Mouse (Mus musculus) cerebral cortex, adult 2 months (tissue): ENCODE results near the gene Mobp.

ENCODE experiments used
- WGBS: fragments of 180-500 bp; shearing (Covaris S2); methylation state at CpG from one replicate; pipeline ENCODE4 v1.1.7; 2018; 5-methylcytosine and 5-hydroxymethylcytosine counted together

The Mobp gene

DNA sequence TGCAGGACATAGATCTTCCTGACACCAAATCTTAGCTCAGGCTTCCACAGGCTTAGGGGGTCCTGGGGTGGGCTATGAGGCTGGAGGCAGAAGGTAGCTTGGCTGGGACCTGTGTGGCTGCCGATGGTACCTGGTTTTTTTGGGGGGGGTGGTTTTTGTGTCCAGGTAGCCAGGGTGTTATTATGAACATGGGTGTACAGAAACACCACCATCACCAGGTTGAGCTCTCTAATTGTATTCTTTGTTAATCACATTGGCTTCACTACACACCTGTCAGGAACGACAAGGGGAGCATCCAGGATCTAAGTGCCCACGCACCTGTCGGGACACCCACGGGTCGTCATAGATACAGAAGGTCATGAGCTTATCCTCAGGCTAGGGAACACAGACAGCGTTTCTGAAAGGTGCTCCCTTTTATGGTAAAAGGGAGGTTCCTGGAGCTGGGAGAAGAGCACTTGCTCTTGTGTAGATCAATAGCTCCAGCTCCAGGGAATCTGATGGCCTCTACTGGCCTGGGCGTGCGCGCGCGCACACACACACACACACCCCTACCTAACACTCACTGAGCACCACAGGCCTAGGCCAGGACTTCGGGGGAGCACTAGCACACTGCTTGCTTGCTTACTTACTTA is 14.9 kb upstream of the Mobp start:
- 77% methylated on average over 13 of the region's 13 CpGs for WGBS

GRCm38 (mm10) chr9:120135454-120135853 is 14.1 kb upstream of the Mobp start:
- WGBS: 91% methylated on average over 11 of the region's 11 CpGs

DNA sequence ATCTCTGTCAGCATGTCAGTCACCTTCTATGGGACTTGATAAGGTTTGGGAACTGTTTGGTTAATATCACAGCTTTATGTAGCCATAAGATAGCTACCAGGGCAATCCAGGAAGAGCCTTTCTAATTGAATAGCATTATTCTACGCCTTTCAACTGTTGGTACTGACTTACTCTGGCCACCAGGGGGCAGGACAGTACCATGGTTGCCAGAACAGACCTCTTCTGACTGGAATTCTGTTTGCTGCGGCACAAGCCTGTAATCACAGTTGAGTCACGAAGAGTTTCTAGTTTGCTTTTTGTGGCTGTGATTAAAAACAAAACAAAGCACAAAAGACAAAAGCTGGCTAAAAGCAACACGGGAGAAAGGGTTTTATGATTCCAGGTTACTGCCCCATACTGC is 8.9 kb upstream of the Mobp start:
- WGBS: 2% methylated on average over 4 of the region's 4 CpGs

DNA sequence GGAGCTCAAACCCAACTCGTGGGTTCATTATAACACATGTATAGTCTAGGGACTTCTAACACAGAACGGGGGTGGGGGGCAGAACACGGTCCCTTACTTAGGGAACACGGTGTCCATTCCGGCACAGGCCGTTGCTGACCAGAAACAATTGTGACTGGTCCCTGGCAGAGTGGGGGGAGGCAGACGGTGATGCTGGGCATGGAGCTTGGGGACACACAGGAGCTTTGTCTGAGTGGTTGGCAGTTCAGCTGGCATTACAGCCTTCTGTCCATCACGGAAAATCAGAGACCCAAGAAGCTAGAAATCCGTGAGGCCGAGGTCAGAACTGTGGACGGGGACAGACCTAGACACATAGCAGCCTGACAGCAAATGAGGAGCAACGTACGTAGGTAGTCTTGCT is 5.0 kb upstream of the Mobp start:
- WGBS: 79% methylated on average over 13 of the region's 13 CpGs

DNA sequence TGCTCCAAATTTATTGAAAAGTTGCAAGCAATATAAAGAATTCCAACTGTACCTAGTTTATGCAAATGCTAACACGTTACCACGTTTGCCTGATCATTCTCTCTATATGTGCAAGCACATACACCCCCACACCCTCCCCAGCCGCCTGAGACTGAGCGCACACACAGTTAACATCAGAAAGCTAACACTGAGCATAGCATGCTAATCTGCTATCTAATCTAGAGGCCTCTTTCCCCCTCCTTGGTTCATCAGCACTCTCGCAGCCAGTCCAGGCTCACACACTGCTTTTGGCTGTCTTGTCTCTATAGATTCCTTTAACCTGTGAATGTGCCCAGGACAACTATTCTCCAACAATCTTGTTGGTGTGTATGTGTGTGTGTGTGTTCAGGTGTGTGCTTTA is 1.6 kb downstream of the Mobp start:
- 44% methylated on average over 5 of the region's 5 CpGs for whole genome bisulfite sequencing

- 72% methylated on average over 12 of the region's 12 CpGs for WGBS
Measured at GRCm38 (mm10) chr9:120151906-120152399, 2.4 kb downstream of the Mobp start.

DNA sequence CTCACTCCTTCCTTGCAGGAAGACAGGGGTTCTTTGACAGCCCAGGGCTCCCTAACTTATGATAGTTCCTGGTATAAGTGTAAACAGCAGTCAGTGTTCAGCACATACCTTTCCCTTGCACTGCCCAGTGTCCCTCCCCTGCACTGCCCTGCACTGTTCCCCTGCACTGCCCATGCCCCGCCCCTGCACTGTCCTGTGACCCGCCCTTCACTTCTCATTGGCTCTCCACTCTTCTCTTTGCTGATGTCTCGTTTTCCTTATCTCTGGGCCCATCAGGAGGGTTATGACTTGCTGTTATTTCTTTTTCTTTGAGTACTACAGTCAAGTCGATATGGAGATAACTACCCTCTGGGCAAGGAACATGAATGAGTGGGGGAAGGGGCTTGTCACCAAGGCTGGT is 8.5 kb downstream of the Mobp start:
- WGBS: 40% methylated on average over 4 of the region's 4 CpGs

- 75% methylated on average over 16 of the region's 16 CpGs for WGBS
Measured at GRCm38 (mm10) chr9:120163862-120164261, 14.4 kb downstream of the Mobp start.

DNA sequence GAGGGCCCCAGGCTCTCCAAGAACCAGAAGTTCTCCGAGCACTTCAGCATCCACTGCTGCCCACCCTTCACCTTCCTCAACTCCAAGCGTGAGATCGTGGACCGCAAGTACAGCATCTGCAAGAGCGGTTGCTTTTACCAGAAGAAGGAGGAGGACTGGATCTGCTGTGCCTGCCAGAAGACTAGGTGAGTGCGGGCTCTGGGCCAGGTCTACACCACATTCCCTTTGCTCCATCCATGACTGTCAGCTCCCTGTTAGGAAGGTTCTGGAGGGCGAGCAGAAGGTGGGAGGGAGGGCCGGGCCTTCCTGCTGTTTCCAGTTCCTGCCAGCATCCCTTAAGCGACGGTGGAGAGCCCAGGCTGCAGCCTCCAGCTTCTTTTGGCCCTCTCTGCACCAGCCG is 18.3 kb downstream of the Mobp start:
- WGBS: 63% methylated on average over 11 of the region's 11 CpGs

DNA sequence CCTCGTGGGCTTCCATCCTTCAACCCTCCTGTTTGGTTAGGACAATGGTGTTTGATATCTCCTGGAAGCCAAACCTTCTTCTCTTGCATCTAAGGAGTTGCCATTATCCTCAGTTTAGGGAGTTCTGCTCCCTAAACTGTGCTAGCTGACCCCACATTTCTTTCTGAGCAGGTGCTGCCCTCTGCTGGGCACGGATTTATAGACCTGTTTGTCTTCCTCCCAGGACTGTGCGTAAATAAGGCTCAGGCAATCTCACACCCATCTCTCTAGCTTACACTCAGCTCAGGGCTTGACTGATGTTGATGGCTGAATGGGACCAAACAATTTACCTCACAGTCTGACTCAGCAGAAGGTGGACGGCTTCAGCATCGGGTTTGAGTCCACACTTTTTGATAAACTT is 21.8 kb downstream of the Mobp start:
- whole genome bisulfite sequencing: 31% methylated on average over 5 of the region's 5 CpGs

- 48% methylated on average over 18 of the region's 18 CpGs for WGBS
Measured at GRCm38 (mm10) chr9:120174436-120175137, 25.1 kb downstream of the Mobp start.

GRCm38 (mm10) chr9:120178813-120179212 is 29.3 kb downstream of the Mobp start:
- 54% methylated on average over 10 of the region's 10 CpGs for WGBS

DNA sequence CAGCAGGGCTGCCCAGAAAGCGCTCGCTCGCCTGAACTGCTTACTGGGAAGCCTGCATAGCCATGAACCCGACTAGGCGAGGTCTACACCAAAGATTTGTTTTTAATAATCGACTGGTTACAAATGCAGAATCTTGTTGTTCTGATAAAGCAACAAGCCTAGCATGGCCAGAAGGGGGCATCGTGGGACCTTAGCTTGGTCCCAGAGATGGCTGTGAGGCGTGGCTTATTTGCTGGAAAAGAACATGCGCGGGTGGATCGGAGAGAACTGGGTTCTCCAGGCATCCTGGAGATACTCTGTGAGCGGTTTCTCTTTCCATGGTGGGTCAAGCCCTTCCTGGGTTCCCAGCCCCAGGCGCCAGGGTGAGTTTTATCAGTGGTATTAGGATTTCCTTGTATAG is 35.0 kb downstream of the Mobp start:
- WGBS: 13% methylated on average over 13 of the region's 13 CpGs

GRCm38 (mm10) chr9:120186856-120187255 is 37.3 kb downstream of the Mobp start:
- WGBS: 70% methylated on average over 5 of the region's 5 CpGs

DNA sequence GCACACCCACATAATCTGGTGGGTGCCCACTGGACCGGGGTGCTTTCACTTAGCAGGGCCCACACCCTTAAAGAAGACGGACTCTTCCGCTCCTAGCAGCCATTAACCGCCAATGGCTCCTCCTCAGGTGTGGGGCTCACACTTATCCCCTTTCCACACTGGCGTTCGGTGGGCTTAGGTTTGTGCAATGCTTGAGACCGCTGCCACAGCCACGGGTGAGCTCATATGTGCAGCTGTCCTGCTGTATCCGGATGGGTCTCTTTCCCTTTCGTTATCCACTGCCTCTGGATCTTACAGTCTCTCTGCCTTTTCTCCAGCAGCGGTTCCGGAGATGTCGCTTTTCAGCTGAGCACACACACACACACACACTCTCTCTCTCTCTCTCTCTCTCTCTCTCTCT is 41.4 kb downstream of the Mobp start:
- WGBS: 20% methylated on average over 13 of the region's 13 CpGs

DNA sequence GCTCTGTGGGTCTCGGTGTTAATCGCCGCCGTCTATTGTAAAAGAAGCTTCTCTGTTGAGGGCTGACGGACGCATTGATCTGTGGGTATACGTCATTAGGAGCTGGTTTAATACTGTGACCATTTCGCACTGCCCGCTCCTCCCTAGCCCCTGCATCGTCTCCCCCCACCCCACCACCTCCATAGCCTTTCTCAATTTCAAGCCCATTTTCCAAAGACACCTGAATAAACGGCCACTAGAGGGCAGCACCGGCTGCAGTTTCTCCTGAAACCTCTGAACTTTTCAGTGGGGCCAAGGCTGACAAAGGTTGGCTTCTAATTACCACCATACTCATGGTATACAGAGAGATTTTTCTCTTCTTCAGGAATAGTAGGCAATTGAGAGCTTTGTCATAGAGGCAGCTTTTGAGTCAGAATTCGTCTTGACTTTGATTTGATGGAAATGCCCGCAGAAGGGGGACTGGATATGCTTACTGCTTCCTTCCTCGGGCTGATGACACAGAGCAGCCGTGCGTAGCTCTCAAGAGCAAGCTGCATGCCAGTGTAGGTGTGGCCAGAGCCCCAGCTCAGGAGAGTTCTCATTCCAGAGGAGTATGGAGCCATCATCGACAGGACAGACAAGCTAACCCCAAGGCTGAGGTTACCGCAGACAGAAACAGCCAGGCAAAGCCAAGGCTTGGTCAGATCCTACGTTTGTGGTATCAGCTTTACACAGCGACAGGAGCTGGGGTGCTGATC is 42.0 kb downstream of the Mobp start:
- WGBS: 21% methylated on average over 21 of the region's 21 CpGs

GRCm38 (mm10) chr9:120192742-120193141 is 43.2 kb downstream of the Mobp start:
- 27% methylated on average over 7 of the region's 7 CpGs for WGBS

GRCm38 (mm10) chr9:120200873-120201272 is 51.4 kb downstream of the Mobp start:
- WGBS: 38% methylated on average over 4 of the region's 4 CpGs

DNA sequence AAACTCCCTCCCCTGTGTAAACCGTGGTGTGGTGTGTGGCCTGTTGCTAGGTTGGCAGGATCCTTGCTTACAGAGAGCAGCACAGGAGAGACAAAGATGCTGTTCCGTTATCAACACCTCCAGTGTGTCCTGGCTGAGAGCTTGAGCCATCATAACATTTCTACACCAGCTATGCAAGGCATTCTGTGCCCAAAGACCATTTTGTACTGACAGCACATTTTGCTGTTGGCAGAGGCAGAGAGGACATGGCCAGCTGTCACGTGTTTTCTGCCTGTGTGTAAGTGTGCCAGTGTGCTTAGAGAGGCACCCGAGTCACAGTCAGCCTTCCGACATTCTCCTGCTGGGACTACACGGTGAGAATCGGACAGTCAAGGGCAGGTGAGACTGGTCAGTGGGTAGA is 52.2 kb downstream of the Mobp start:
- 50% methylated on average over 7 of the region's 7 CpGs for WGBS

DNA sequence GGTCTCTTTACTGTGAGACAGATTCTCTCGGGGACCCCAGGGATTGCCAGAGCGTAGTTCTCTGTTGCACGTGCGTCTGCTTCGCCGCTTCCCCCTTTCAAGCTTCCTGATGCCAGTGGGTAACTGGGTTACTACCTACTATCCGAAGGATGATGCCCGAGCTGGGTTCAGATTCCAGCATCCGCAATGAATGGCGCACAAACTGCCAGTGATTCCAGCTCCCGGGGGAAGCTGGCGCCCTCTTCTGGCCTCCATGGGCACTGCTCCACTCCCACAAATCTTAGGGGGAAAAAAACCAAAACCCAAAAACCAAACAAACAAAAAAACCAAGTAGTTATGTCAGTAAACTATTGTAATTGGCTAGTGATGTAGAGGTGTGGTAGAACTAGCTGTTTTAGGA is 53.2 kb downstream of the Mobp start:
- WGBS: 32% methylated on average over 12 of the region's 12 CpGs

DNA sequence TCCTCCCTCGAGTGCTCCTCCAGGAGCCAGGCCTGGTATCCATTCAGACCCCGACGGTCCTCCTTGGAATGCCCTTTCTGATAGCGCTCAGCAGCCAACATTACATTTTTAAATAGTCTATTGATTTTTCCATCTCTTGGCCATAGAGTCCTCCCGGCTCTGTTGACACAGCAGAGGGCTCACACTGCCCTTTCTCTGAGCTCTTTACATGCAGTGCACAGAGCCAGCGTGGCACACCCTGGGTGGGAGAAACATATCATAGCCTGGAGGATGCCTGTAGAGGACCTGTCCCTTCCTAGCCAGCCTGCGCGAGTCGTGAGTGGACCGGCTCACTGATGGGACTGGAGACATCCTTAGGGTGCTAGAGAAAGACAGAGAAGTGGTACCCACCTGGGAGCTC is 54.4 kb downstream of the Mobp start:
- 86% methylated on average over 10 of the region's 10 CpGs for WGBS

GRCm38 (mm10) chr9:120206897-120207296 is 57.4 kb downstream of the Mobp start:
- WGBS: 72% methylated on average over 17 of the region's 17 CpGs

DNA sequence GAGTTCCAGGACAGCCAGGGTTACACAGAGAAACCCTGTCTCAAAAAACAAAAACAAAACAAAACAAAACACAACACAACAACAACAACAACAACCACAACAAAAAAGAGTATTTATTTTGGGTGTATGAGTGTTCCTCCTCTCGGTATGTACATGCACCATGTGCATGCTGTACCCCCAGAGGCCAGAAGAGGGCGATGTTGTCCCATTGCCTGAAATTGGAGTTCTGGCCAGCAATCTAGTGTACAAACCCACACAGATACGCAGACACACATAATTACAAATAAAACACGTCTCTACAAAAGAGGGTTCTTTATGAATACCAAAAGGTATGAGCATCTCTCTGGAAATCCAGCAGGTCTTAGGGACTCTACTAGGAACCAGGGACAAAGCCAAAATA is 60.6 kb downstream of the Mobp start:
- WGBS: 48% methylated on average over 4 of the region's 4 CpGs
